Mouse (Mus musculus) CH12.LX (cell line): ENCODE results near the gene Fuz.
A peak's percentile ranks its signal among the peaks of the same experiment; 100 is the strongest.

ENCODE experiments used
- BHLHE40 ChIP-seq: IDR thresholded peaks from 2 replicates; pipeline ENCODE4 v1.6.1; 2011; ENCODE audit warnings: mild to moderate bottlenecking, low read depth, low read length, improper control_type of control experiment
- CTCF ChIP-seq, 2 experiments: IDR thresholded peaks in 1 of 2; conservative IDR thresholded peaks in 1 of 2; 2 replicates each; pipeline ENCODE4 v1.5.1; 2011 to 2012; ENCODE audit warnings: low read depth in 2 of 2, low read length in 2 of 2, improper control_type of control experiment in 1 of 2, inconsistent platforms in 1 of 2, mild to moderate bottlenecking in 1 of 2, moderate library complexity in 1 of 2
- ELF1 ChIP-seq: IDR thresholded peaks from 2 replicates; pipeline ENCODE4 v1.6.1; 2014; ENCODE audit warnings: low read depth, mild to moderate bottlenecking, inconsistent platforms, low read length, improper control_type of control experiment
- EP300 ChIP-seq: IDR thresholded peaks from 2 replicates; pipeline ENCODE4 v1.6.1; 2011; ENCODE audit warnings: low read length, improper control_type of control experiment
- HCFC1 ChIP-seq: IDR thresholded peaks from 2 replicates; pipeline ENCODE4 v1.6.1; 2012; ENCODE audit warnings: low read depth, mild to moderate bottlenecking, inconsistent platforms, low read length, improper control_type of control experiment
- KAT2A ChIP-seq: IDR thresholded peaks from 2 replicates; pipeline ENCODE4 v1.6.1; 2012; ENCODE audit warnings: low read length, improper control_type of control experiment, inconsistent platforms; ENCODE audit not compliant: insufficient replicate concordance
- MAFK ChIP-seq: IDR thresholded peaks from 2 replicates; pipeline ENCODE4 v1.6.1; 2011; ENCODE audit warnings: low read length, improper control_type of control experiment; ENCODE audit not compliant: insufficient replicate concordance
- MEF2A ChIP-seq: IDR thresholded peaks from 2 replicates; pipeline ENCODE4 v1.6.1; 2014; ENCODE audit warnings: low read depth, mild to moderate bottlenecking, inconsistent platforms, low read length, improper control_type of control experiment, borderline replicate concordance
- POLR2A ChIP-seq: IDR thresholded peaks from 2 replicates; pipeline ENCODE4 v1.6.1; 2011; ENCODE audit warnings: low read depth, mild to moderate bottlenecking, improper control_type of control experiment, low read length
- RCOR1 ChIP-seq: conservative IDR thresholded peaks from 2 replicates; pipeline ENCODE4 v1.6.1; 2012; ENCODE audit warnings: low read depth, mild to moderate bottlenecking, inconsistent platforms, low read length, improper control_type of control experiment
- SIN3A ChIP-seq: IDR thresholded peaks from 2 replicates; pipeline ENCODE4 v1.6.1; 2012; ENCODE audit warnings: low read length, improper control_type of control experiment, inconsistent platforms
- TCF12 ChIP-seq: IDR thresholded peaks from 2 replicates; pipeline ENCODE4 v1.6.1; 2014; ENCODE audit warnings: low read depth, mild to moderate bottlenecking, inconsistent platforms, low read length, improper control_type of control experiment
- ZC3H11A ChIP-seq: IDR thresholded peaks from 2 replicates; pipeline ENCODE4 v1.6.1; 2012; ENCODE audit warnings: low read depth, mild to moderate bottlenecking, inconsistent platforms, low read length, improper control_type of control experiment
- ZNF384 ChIP-seq: IDR thresholded peaks from 2 replicates; pipeline ENCODE4 v1.6.1; 2012; ENCODE audit warnings: low read depth, low read length, improper control_type of control experiment, inconsistent platforms

DNA sequence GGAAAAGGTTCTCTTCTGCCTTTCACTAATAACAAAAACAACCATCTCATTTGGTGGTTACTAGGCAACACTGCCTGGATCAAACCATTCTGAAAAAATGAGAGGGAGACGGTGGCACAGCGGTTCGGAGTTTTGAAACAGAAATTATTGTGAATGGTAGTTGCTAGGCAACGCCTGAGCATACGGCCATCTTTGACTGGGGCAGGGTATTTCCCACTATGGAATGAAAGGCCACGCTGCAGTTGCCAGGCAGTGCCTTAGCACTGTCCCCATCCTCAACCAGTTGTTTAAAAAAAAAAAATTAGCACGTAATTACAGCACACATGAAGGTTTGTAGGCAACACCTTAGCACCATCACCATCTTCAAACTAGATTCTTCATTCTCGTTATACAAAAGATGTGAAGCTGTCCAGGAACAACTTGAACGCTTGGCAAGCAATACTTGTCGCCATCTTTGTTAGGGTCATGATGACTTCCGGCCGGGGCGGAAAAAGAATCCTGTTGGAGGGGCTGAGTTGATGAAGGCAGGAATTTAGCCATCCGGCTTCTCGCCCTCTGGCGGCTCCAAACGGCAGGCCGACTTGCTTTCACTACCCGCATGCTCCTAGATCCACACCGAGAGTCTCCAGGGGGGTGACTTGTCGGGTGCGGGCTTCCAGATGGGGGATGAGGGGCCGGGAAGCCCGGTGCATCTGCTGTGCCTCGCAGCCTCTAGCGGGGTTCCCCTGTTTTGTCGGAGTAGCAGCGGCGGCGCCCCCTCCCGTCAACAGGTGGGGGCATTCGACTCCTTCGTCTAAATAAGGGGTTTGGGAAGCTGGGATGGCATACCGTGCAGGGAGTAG, at the start of gene Fuz:
- TF ChIP-seq ZC3H11A (no peak), CTCF (conservative IDR thresholded peaks at IDR 0.05 in 1 of 2, IDR thresholded peaks at IDR 0.05 in 1 of 2; ENCODE audit: low read depth in 2 of 2, low read length in 2 of 2) (peak in 1 of 2 experiments; percentile 74; a peak in 2 of 4 replicates), POLR2A (peak; percentile 75), MAFK (0 out of 2 replicates have a peak, but pooled peaks have one; percentile 16), EP300 (no peak), KAT2A (peak; percentile 85; the same call in 1 of the 2 replicates), TCF12 (peak; percentile 86), ZNF384 (0 out of 2 replicates have a peak, but pooled peaks have one; percentile 24), SIN3A (peak; percentile 80), ELF1 (peak; percentile 79), HCFC1 (peak; percentile 90), MEF2A (peak; percentile 64; the same call in 1 of the 2 replicates), BHLHE40 (0 out of 2 replicates have a peak, but pooled peaks have one; percentile 21), RCOR1 (peak; percentile 86; the same call in 1 of the 2 replicates)
